Mouse (Mus musculus) lung, postnatal 25 days (tissue): ENCODE measurements around the gene Ubac1.
A peak's percentile ranks its signal among the peaks of the same experiment; 100 is the strongest.

ENCODE experiments used
- DNase-seq: peaks from one replicate; pipeline ENCODE4 v3.0.0; 2022; ENCODE audit warnings: low spot score

Gene Ubac1

GRCm38 (mm10) chr2:26022626-26023025 lies 1.1 kb upstream of the Ubac1 start:
- no peak for DNase-seq

- DNase-seq = no peak
Observed at GRCm38 (mm10) chr2:26022258-26022565, 665 bp upstream of the Ubac1 start.

- peak; percentile 2 for DNase-seq
Observed at GRCm38 (mm10) chr2:26020714-26021560, 610 bp downstream of the Ubac1 start.

DNA sequence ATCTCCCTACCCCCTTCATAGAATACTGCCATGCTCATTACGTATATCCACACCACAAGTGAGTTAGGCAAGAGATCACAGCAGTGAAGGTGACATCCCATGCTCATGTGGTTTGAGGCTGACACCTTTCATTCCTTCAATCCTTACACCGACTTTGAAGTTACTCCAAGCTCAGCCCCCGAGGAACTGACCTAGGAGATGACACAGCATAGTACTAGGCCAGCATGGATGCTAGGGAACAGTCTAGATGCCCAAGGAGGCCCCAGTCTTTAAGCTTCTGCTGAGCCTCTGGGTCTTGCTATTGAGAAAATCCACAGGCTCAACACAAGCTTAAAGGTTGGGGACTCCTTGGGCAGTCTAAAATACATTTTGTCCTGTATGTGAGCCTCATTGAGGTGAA lies 1.6 kb downstream of the Ubac1 start:
- DNase-seq = no peak

GRCm38 (mm10) chr2:26017326-26017725 lies 4.2 kb downstream of the Ubac1 start:
- no peak for DNase-seq

DNA sequence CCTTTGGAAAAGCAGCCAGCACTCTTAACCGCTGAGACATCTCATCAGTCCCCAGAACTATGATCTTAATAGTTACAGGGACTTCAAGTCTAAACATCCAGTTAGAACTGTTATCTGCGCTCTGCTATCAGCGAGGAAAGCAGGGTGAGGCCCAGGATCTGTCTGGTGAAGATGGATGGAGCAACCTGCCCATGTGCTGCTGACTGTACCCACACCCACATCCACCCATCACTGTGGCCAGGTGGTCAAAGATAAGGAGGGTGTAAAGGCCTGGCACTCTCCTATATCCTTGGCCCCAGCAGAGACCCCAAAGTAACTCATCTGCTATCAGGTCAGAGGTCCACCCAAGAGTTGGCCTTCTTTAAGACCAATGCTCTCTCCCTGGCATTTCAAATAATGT lies 7.9 kb downstream of the Ubac1 start:
- DNase-seq = no peak

GRCm38 (mm10) chr2:26011420-26011819 lies 10.1 kb downstream of the Ubac1 start:
- no peak for DNase-seq

GRCm38 (mm10) chr2:26002001-26002400 lies 19.5 kb downstream of the Ubac1 start:
- DNase-seq = no peak

DNA sequence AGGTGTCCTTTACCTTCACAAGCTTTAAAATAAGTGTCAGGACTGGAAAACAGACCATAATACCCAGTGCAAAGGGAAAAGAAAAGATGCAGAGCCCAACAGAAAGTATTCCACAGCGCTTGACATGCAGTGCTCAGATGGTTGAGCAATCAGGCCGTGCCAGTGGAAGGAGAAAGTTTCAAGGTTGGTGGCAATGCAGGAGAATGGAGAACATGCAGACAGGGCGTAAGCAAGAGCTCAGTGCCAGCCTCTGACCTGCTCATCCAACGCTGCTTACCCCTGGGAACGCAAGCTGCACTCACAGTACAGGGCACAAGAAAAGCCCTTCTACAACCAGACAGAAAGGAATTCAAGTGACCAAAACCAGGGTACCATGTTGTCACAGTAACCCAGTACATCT lies 20.4 kb downstream of the Ubac1 start:
- DNase-seq = no peak

- no peak for DNase-seq
Observed at GRCm38 (mm10) chr2:25997716-25998115, 23.8 kb downstream of the Ubac1 start.

DNA sequence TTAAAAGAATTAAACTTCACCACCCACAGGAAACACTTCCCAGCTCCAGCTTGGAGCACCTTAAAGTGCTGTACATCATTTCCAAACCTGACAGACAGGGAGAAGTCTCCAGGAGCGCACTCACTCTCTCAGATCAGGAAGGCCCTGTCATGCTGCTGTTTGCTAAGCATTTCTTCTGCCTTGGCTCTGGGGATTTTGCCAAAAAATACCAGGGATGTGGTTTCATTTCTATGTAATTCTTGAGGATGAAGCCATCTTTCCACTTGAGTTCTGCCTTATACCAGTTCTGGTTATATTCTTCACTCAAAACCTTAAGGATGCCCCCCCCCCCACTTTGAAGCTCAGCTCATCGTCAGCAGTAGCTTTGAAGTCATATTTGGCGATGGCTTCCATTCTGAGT lies 26.8 kb downstream of the Ubac1 start:
- no peak for DNase-seq

GRCm38 (mm10) chr2:25992285-25992684 lies 29.3 kb downstream of the Ubac1 start:
- no peak for DNase-seq

- DNase-seq = no peak
Observed at GRCm38 (mm10) chr2:25989651-25990050, 31.9 kb downstream of the Ubac1 start.

GRCm38 (mm10) chr2:25987817-25988216 lies 33.7 kb downstream of the Ubac1 start:
- DNase-seq = no peak

GRCm38 (mm10) chr2:25986601-25987000 lies 34.9 kb downstream of the Ubac1 start:
- DNase-seq = no peak

GRCm38 (mm10) chr2:25983159-25983907 lies 38.2 kb downstream of the Ubac1 start, which contains the start of gene Camsap1:
Camsap1 (minus strand) TSS chr2:25983282.
- DNase-seq = peak; percentile 100

- DNase-seq = peak; percentile 8
Observed at GRCm38 (mm10) chr2:25982426-25983091, 39.0 kb downstream of the Ubac1 start.

GRCm38 (mm10) chr2:25982052-25982425 lies 39.5 kb downstream of the Ubac1 start:
- peak; percentile 34 for DNase-seq

- no peak for DNase-seq
Observed at GRCm38 (mm10) chr2:25978997-25979396, 42.5 kb downstream of the Ubac1 start.

DNA sequence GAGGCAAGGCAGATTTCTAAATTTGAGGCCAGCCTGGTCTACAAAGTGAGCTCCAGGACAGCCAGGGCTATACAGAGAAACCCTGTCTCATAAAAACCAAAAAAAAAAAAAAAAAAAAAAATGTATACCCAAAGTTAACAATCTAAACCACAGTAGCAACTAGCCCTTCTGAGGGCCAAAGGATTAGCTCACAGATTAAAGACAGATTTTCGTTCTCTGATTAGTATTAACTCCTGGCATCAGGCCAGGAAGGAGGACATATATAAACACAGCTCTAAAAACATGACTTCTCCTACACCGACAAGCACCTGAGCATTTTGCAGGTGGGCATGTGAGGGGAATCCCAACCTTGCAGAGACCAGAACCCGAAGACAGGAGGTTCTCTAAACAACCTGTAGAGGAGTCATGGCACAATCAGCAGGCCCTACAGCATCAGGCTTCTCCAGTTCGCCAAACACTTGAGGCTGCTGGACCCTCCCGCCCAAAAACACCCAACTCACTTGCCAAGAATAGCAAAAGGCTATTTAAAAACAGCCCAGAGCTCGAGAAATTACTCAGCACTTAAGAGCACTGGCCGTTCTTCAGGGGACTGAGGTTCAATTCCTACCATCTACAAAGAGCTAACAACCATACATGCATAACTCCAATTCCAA lies 43.8 kb downstream of the Ubac1 start:
- peak; percentile 23 for DNase-seq

DNA sequence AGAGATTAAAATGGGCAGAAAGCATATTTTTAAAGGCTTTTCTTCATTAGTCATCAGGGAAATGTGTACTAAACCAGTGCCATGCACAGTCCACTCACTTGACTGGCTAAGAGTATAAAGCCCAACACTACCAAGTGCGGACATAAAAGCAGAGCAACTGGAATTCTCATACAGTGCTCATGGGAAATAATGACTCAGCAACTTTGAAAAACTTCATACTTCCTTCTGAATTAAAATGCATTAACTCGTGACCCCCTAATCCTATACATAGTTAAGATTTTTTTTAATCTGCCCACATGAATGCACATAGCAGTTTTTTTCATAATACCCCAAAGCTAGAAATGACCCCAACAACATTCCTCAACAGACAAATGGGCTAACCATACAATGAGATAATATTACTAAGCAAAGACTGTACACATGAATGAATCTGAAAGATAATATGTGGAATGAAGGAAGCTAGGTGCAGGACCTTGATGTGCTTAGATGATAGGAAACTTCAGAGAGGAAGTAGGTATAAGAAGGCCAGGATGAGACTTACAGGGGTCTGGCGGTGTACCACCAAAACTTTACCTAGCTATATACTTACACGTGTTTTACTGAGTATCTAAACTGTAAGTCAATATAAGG lies 46.3 kb downstream of the Ubac1 start:
- DNase-seq = no peak

GRCm38 (mm10) chr2:25970426-25970825 lies 51.1 kb downstream of the Ubac1 start:
- DNase-seq = no peak
